Mouse (Mus musculus) heart, adult 8-10 months (tissue): Measurements from ENCODE around the gene Eif2a. TPM values are rescaled to one million over a fixed set of nuclear protein-coding genes. Genes with fewer than 3 reads are reported as not detected.

ENCODE experiments used
- total RNA-seq, 4 experiments: library from RNA; stranded (reverse); gene quantifications; 2 replicates each; pipeline ENCODE4 v1.2.4; 2022

The Eif2a gene
- total RNA-seq, 4 experiments from 2014 or later: 35.5 to 36.8 (median 35.8) TPM

Other genes with a start within 250 kb of the Eif2a start
- 10 to 100 TPM; 18.5 to 26.6 (median 22.1) TPM for gene Tsc22d2, start 111.1 kb upstream of the Eif2a start, total RNA-seq
- gene Serp1, start 71 bp downstream of the Eif2a start, total RNA-seq: 10 to 100 TPM in 2 of 4 experiments, 1 to 10 TPM in 2; 8.8 to 14.1 (median 9.6) TPM
- 100 to 1,000 TPM; 116 to 126 (median 120) TPM for gene Selenot, start 50.8 kb downstream of the Eif2a start, total RNA-seq
- gene Erich6, start 111.4 kb downstream of the Eif2a start, total RNA-seq: not detected
- gene Siah2, start 166.6 kb downstream of the Eif2a start, total RNA-seq: 10 to 100 TPM in 1 of 4 experiments, 1 to 10 TPM in 3; 5.3 to 10.6 (median 7.6) TPM